Mouse (Mus musculus) embryonic facial prominence, embryonic 12.5 days (tissue): Measurements from ENCODE around the gene Ceacam3. TPM values are rescaled to one million over a fixed set of nuclear protein-coding genes. Genes with fewer than 3 reads are reported as not detected.
"Not testable (repeated sequence)": the region's sequence is repeated elsewhere in the genome, so short reads cannot be mapped to it uniquely, and the experiment has no call there.

Experiments used
- ATAC-seq: fragments of 200-750 bp; cut with Nextera tagmentation; 2 replicates; pipeline ENCODE4 v1.8.0; 2017; ENCODE audit not compliant: insufficient number of reproducible peaks, insufficient read depth, low FRiP score, low TSS enrichment
- H3K27ac ChIP-seq: fragments of 300-500 bp; sonication (generic); 2 replicates; pipeline ENCODE4 v1.5.1; 2016; ENCODE audit warnings: mild to moderate bottlenecking
- H3K27me3 ChIP-seq: fragments of 300-500 bp; sonication (generic); 2 replicates; pipeline ENCODE4 v1.6.1; 2016; ENCODE audit warnings: mild to moderate bottlenecking, moderate library complexity
- H3K36me3 ChIP-seq: fragments of 300-500 bp; sonication (generic); 2 replicates; pipeline ENCODE4 v1.6.1; 2016; ENCODE audit warnings: mild to moderate bottlenecking
- H3K4me1 ChIP-seq: fragments of 300-500 bp; sonication (generic); 2 replicates; pipeline ENCODE4 v1.6.1; 2016
- H3K4me2 ChIP-seq: fragments of 300-500 bp; sonication (generic); replicated peaks from 2 replicates; pipeline ENCODE4 v1.6.1; 2016; ENCODE audit warnings: mild to moderate bottlenecking, moderate library complexity
- H3K4me3 ChIP-seq: fragments of 300-500 bp; sonication (generic); 2 replicates; pipeline ENCODE4 v1.5.1; 2016; ENCODE audit warnings: mild to moderate bottlenecking
- H3K9ac ChIP-seq: fragments of 300-500 bp; sonication (generic); 2 replicates; pipeline ENCODE4 v1.6.1; 2016; ENCODE audit warnings: mild to moderate bottlenecking, moderate library complexity
- H3K9me3 ChIP-seq: fragments of 300-500 bp; sonication (generic); 2 replicates; pipeline ENCODE4 v1.6.1; 2016; ENCODE audit warnings: mild to moderate bottlenecking, moderate library complexity
- WGBS: fragments of 180-500 bp; shearing (Covaris S2); methylation state at CpG from one replicate; pipeline ENCODE4 v1.1.7; 2016; 5-methylcytosine and 5-hydroxymethylcytosine counted together
- polyA plus RNA-seq: library from polyadenylated mRNA; unstranded; fragments of >200 nt; fragmentation: Nextera tagmentation; extraction: Ambion mirVana; gene quantifications from 2 replicates; pipeline ENCODE4 v1.2.1, GENCODE M21; 2016

Gene Ceacam3
- polyA plus RNA-seq, result not detected in 2 replicates

- Histone ChIP-seq H3K36me3 (no peaks in the 10 kb centered on the region), H3K9ac (no peak within 1 kb of the TSS), H3K4me3 (no peak within 1 kb of the TSS), H3K4me1 (no peaks in the 10 kb centered on the region), H3K4me2 (no peak within 1 kb of the TSS), H3K27ac (no peak within 1 kb of the TSS), H3K9me3 (no peaks in the 10 kb centered on the region; the same call in 1 of the 2 replicates), H3K27me3 (no peaks in the 10 kb centered on the region)
- 93% methylated on average over 2 of the region's 2 CpGs for WGBS
- ATAC-seq, result no peak
Observed at GRCm38 (mm10) chr7:17149931-17150330, at the start of gene Ceacam3. Gene Ceacam3, plus strand, starts transcription at chr7:17150282.

- not testable (repeated sequence) for H3K4me3 ChIP-seq, H3K4me1 ChIP-seq, H3K36me3 ChIP-seq, H3K27ac ChIP-seq, H3K9me3 ChIP-seq, ATAC-seq, H3K9ac ChIP-seq, H3K27me3 ChIP-seq, H3K4me2 ChIP-seq
- 90% methylated on average over 13 of the region's 13 CpGs for WGBS
Observed at GRCm38 (mm10) chr7:17101631-17102030, 48.5 kb upstream of the Ceacam3 start.

DNA sequence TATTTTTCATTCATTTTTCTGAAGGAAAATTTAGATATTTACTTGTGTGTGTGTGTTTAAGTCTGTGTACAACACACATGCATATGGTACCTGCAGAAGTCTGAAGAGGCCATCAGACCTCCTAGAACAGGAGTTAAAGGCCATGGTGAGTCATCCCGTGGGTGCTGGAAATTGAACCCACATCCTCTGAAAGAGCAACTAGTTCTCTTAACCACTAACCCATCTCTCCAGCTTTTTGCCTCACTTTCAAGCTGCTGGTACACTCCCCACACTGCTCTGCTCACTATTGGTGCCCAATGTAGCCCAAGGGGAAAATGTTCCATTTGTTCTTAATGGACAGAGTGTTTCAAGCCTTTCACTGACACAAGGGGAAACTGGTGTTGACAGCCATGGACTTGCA is 14.8 kb upstream of the Ceacam3 start:
- no peaks in the 10 kb centered on the region for H3K36me3 ChIP-seq
- H3K27ac ChIP-seq, result no peak overlapping the region
- H3K4me3 ChIP-seq, result no peak overlapping the region
- H3K4me2 ChIP-seq, result no peak overlapping the region
- no peaks in the 10 kb centered on the region for H3K4me1 ChIP-seq
- WGBS, result 71% methylated on average over 1 of the region's 1 CpGs
- no peak overlapping the region for H3K9ac ChIP-seq
- H3K27me3 ChIP-seq, result no peaks in the 10 kb centered on the region
- no peaks in the 10 kb centered on the region for H3K9me3 ChIP-seq
- ATAC-seq, result no peak

DNA sequence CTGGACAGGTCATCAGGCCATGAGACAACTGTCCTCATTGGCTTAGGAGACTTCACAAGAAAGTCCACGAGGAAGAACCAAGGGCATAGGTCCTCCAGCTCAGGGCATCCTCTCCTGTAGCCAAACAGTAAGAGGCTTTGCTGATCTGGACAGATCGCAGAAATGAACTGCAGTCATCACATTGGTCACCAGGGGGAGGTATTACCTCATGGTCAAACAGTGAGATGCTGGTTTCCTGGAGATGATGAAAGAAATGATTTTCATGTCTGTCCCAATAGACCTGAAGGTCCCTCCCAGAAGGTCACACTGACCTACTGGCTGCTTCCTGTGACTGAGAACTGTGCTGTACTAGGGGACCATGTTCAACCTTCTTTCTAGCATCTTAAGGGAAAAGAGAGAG is 5.6 kb downstream of the Ceacam3 start:
- no peak overlapping the region for H3K27ac ChIP-seq
- H3K4me1 ChIP-seq, result no peaks in the 10 kb centered on the region
- H3K4me3 ChIP-seq, result no peak overlapping the region
- ATAC-seq, result no peak
- no peak overlapping the region for H3K4me2 ChIP-seq
- no peaks in the 10 kb centered on the region for H3K36me3 ChIP-seq
- peaks cover 16% of the 10 kb centered on the region for H3K9me3 ChIP-seq
- H3K9ac ChIP-seq, result no peak overlapping the region
- 46% methylated on average over 2 of the region's 2 CpGs for WGBS
- no peaks in the 10 kb centered on the region for H3K27me3 ChIP-seq

DNA sequence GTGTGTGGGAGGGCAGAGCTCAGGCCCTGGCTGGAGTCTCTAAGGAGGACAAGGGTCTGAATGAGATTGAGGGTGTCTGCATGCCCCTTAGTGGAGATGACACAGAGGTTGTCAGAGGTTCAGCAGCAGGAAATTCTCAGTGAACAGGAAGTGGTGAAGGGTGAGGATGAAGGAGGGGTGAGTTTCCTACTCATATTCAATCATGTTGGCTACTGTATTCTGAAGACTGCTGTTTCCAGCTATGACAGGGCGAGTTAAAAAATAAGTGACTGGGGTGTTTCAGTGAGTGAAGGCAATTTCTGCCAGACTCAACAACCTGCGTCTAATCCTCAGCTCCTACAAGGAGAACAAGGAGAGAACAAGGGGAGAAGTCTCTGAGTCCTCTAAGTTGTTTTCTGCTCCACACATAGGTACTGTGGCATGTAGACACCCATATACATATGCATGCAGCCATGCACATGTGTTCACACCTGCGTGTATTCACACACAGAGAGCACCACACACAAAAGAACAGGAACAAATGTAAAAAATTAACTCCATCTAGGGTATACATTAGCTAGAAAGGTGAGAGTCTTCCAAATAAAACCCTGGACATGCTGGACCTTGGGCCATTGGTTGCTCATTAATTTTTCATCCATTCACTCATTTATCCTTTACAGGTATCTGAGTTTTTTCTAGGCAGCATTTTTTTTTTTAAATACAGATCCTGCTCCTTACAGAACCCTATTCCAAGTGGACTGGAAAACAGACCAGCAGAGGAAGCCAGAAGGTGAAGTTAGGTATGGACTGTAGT is 7.0 kb downstream of the Ceacam3 start:
- no peak for ATAC-seq
- H3K27me3 ChIP-seq, result no peaks in the 10 kb centered on the region
- H3K27ac ChIP-seq, result no peak overlapping the region
- WGBS, result 72% methylated on average over 3 of the region's 3 CpGs
- H3K9ac ChIP-seq, result no peak overlapping the region
- H3K4me3 ChIP-seq, result no peak overlapping the region
- H3K9me3 ChIP-seq, result peaks cover 16% of the 10 kb centered on the region
- H3K36me3 ChIP-seq, result no peaks in the 10 kb centered on the region
- H3K4me2 ChIP-seq, result no peak overlapping the region
- no peaks in the 10 kb centered on the region for H3K4me1 ChIP-seq

- Histone ChIP-seq H3K9me3 (peaks cover 21% of the 10 kb centered on the region; the same call in 1 of the 2 replicates), H3K4me2 (no peak overlapping the region), H3K4me3 (no peak overlapping the region), H3K9ac (no peak overlapping the region), H3K4me1 (no peaks in the 10 kb centered on the region), H3K36me3 (no peaks in the 10 kb centered on the region), H3K27ac (no peak overlapping the region), H3K27me3 (no peaks in the 10 kb centered on the region)
- 80% methylated on average over 7 of the region's 7 CpGs for WGBS
- no peak for ATAC-seq
Observed at GRCm38 (mm10) chr7:17159011-17159410, 8.9 kb downstream of the Ceacam3 start.

GRCm38 (mm10) chr7:17171827-17172226 is 21.7 kb downstream of the Ceacam3 start:
- H3K27me3 ChIP-seq, result no peaks in the 10 kb centered on the region
- H3K9me3 ChIP-seq, result peaks cover 8% of the 10 kb centered on the region; the same call in 1 of the 2 replicates
- no peak overlapping the region for H3K27ac ChIP-seq
- H3K4me3 ChIP-seq, result no peak overlapping the region
- H3K4me1 ChIP-seq, result no peaks in the 10 kb centered on the region
- no peaks in the 10 kb centered on the region for H3K36me3 ChIP-seq
- ATAC-seq, result no peak
- H3K4me2 ChIP-seq, result no peak overlapping the region
- 80% methylated on average over 4 of the region's 4 CpGs for whole genome bisulfite sequencing
- H3K9ac ChIP-seq, result no peak overlapping the region

GRCm38 (mm10) chr7:17203177-17203576 is 53.1 kb downstream of the Ceacam3 start, which contains the start of gene Psg29:
Gene Psg29, plus strand, starts transcription at chr7:17203477.
- Histone ChIP-seq H3K9ac (no peak within 1 kb of the TSS), H3K4me3 (no peak within 1 kb of the TSS), H3K9me3 (peaks cover 24% of the 10 kb centered on the region; the same call in 1 of the 2 replicates), H3K4me2 (no peak within 1 kb of the TSS), H3K27ac (no peak within 1 kb of the TSS), H3K36me3 (no peaks in the 10 kb centered on the region), H3K4me1 (no peaks in the 10 kb centered on the region), H3K27me3 (no peaks in the 10 kb centered on the region)
- ATAC-seq, result no peak

DNA sequence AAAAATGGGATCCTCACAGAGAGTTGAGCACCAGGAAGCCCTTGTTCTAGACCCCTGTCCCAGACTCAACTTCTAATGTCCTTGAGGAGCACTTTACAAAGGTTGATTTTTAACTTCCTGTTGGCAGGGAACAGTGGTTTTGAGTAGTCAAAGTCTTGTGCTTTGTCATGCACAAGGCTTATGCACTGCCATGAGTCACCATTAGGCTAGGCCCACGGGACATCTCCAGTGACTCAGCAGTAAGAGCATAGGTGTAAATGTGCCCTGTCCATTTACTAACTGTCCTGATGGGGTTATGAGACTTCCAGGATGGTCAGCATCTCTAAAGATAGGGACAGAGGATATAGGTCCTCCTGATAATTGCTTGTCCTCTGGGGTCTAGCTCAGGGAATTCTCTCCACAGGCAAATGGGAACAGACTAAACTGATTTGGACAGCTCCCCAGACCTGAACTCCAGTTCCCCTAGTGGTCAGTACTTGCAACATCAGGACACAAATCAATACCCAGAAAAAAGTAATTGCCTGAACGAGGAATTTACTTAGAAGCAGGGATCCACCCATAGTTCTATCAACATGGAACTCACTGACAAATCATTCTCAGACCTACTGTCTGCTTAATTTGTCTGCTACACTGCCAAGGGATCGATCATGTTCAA is 55.6 kb downstream of the Ceacam3 start:
- Histone ChIP-seq H3K4me2 (no peak overlapping the region), H3K4me1 (no peaks in the 10 kb centered on the region), H3K36me3 (no peaks in the 10 kb centered on the region), H3K4me3 (no peak overlapping the region), H3K9me3 (peaks cover 20% of the 10 kb centered on the region; the same call in 1 of the 2 replicates), H3K9ac (no peak overlapping the region), H3K27me3 (no peaks in the 10 kb centered on the region), H3K27ac (no peak overlapping the region)
- ATAC-seq, result no peak
- WGBS, result 64% methylated on average over 3 of the region's 3 CpGs

Other genes starting within 250 kb of the Ceacam3 start
- gene Ptgir, start 243.8 kb upstream of the Ceacam3 start, polyA plus RNA-seq, result 1.7 and 2.2 TPM in 2 replicates
- gene Calm3, start 226.2 kb upstream of the Ceacam3 start, polyA plus RNA-seq, result 123 and 134 TPM in 2 replicates
- 15.9 and 16.6 TPM in 2 replicates for gene Pnmal2, start 205.6 kb upstream of the Ceacam3 start, polyA plus RNA-seq
- 2.8 and 3.6 TPM in 2 replicates for gene Pnmal1, start 190.6 kb upstream of the Ceacam3 start, polyA plus RNA-seq
- 0.36 and 0.41 TPM in 2 replicates for gene Gm42372, start 167.2 kb upstream of the Ceacam3 start, polyA plus RNA-seq
- 21.6 and 26.2 TPM in 2 replicates for gene Ccdc8, start 157.6 kb upstream of the Ceacam3 start, polyA plus RNA-seq
- gene Ppp5c, start 122.4 kb upstream of the Ceacam3 start, polyA plus RNA-seq, result 110 TPM in 2 replicates
- gene Hif3a, start 87.9 kb upstream of the Ceacam3 start, polyA plus RNA-seq, result 10.7 and 13.0 TPM in 2 replicates
- gene Psg16, start 76.2 kb upstream of the Ceacam3 start, polyA plus RNA-seq, result 0.13 and 0.14 TPM in 2 replicates
- not detected in 2 replicates for gene Psg29, start 53.2 kb downstream of the Ceacam3 start, polyA plus RNA-seq